9 mouse cellular contexts compared by ENCODE assay signal in the genomic region with DNA sequence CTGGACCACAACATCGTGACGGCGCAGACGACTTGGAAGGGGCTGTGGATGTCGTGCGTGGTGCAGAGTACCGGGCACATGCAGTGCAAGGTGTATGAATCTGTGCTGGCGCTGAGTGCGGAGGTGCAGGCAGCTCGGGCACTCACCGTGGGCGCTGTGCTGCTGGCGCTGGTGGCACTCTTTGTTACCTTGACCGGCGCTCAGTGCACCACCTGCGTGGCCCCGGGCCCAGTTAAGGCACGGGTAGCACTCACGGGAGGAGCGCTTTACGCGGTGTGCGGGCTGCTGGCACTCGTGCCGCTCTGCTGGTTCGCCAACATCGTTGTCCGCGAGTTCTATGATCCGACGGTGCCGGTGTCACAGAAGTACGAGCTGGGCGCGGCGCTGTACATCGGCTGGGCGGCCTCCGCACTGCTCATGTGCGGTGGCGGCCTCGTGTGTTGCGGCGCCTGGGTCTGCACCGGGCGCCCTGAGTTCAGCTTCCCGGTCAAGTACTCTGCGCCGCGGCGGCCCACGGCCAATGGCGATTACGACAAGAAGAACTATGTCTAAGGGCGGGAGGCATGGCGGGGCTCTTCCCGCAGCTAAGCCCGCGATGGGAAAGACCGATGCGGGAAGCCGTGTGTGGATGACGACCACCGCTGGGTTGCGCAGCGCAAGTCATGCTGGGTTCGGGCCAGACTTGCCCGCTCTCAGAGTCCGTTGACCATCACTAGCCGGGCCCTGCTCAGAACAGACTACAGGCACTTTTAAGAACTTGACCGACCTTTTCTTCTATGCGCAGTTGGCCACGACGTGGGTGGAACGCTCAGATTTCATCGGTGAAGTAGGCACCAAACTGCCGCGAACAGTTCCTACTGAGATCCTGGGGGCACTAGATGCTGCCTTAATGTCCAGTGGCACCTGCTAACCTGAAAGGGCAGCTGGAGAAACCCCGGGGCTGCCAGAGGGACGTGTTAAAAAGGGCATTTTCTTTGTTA. TPM values are rescaled to one million over a fixed set of nuclear protein-coding genes. Genes with fewer than 3 reads are reported as not detected.
DNase-seq lines count a peak whose midpoint lies in the region; ATAC-seq and TF ChIP-seq lines count a peak whose summit lies in the region.
"Had no signal": no experiment of that assay in that cellular context is flagged by ENCODE, and none has a peak within 500 bp of the region (broad histone marks: within the 10 kb centered on the region; RNA-seq: fewer than 3 reads in every experiment).

No protein-coding gene starts in this region.

- H3K9me3 ChIP-seq in heart, embryonic 15.5 days (replicated peaks) = no peaks in the 10 kb centered on the region
- no peaks in the 10 kb centered on the region for H3K9me3 ChIP-seq in limb, embryonic 15.5 days
- H3K9me3 ChIP-seq in neural tube, embryonic 13.5 days = no peaks in the 10 kb centered on the region

- peak overlapping the region; percentile 25; the same call in 1 of the 2 replicates for H3K27ac ChIP-seq in bone marrow, adult 2 months (ENCODE audit: control insufficient read depth, insufficient read depth, low read depth, low read length, poor library complexity)
- H3K27ac ChIP-seq in heart, embryonic 15.5 days = 0 out of 2 replicates have a peak overlapping the region, but pooled peaks have one; percentile 25
- no peak overlapping the region for H3K27ac ChIP-seq in limb, embryonic 15.5 days
- H3K27ac ChIP-seq in neural tube, embryonic 13.5 days (replicated peaks) = peak overlapping the region; percentile 25

- TF ChIP-seq CTCF in bone marrow, adult 2 months (IDR thresholded peaks at IDR 0.05; ENCODE audit: control insufficient read depth, insufficient read depth, low read length) = no peak

- ATAC-seq in heart, embryonic 15.5 days (replicated peaks; ENCODE audit: insufficient number of reproducible peaks, insufficient read depth, low FRiP score, low read depth) = 0 out of 2 replicates have a peak, but pooled peaks have one; percentile 16
- no peak for ATAC-seq in limb, embryonic 15.5 days (ENCODE audit: insufficient number of reproducible peaks, low FRiP score, low TSS enrichment, low read depth)
- ATAC-seq in neural tube, embryonic 13.5 days (ENCODE audit: low read depth) = peak; percentile 70

- no peak for TF ChIP-seq POLR2A in bone marrow, adult 2 months (IDR thresholded peaks at IDR 0.05; ENCODE audit: borderline replicate concordance, control insufficient read depth, low read depth, low read length)

- no peak overlapping the region for H3K4me3 ChIP-seq in bone marrow, adult 2 months (replicated peaks; ENCODE audit: control insufficient read depth, low read depth, low read length)
- peak overlapping the region; percentile 49 for H3K4me3 ChIP-seq in heart, embryonic 15.5 days
- H3K4me3 ChIP-seq in limb, embryonic 15.5 days = peak overlapping the region; percentile 43
- H3K4me3 ChIP-seq in neural tube, embryonic 13.5 days = peak overlapping the region; percentile 45

- peak overlapping the region; percentile 42 for H3K9ac ChIP-seq in heart, embryonic 15.5 days
- H3K9ac ChIP-seq in limb, embryonic 15.5 days = no peak overlapping the region
- H3K9ac ChIP-seq in neural tube, embryonic 13.5 days = peak overlapping the region; percentile 66

- peak; percentile 18 to 23 for DNase-seq in cerebellum, postnatal 14 days
- DNase-seq in cerebellum, adult 11 months = no peak
- DNase-seq in thymus, postnatal 36 days = no peak
- no peak for DNase-seq in spleen, adult 12 weeks (ENCODE audit: low spot score)

- peaks cover 47% of the 10 kb centered on the region for H3K27me3 ChIP-seq in heart, embryonic 15.5 days
- peaks cover 63% of the 10 kb centered on the region for H3K27me3 ChIP-seq in limb, embryonic 15.5 days
- peaks cover 51% of the 10 kb centered on the region for H3K27me3 ChIP-seq in neural tube, embryonic 13.5 days

- peak overlapping the region; percentile 76 for H3K4me2 ChIP-seq in heart, embryonic 15.5 days
- H3K4me2 ChIP-seq in limb, embryonic 15.5 days = peak overlapping the region; percentile 66
- H3K4me2 ChIP-seq in neural tube, embryonic 13.5 days = peak overlapping the region; percentile 65

- H3K4me1 ChIP-seq in bone marrow, adult 2 months (ENCODE audit: control insufficient read depth, insufficient read depth, low read length) = no peaks in the 10 kb centered on the region
- H3K4me1 ChIP-seq in heart, embryonic 15.5 days (replicated peaks) = peaks cover 18% of the 10 kb centered on the region
- H3K4me1 ChIP-seq in limb, embryonic 15.5 days = peaks cover 18% of the 10 kb centered on the region
- peaks cover 25% of the 10 kb centered on the region for H3K4me1 ChIP-seq in neural tube, embryonic 13.5 days (replicated peaks)

- WGBS in bone marrow, adult 2 months = 4% methylated on average over 80 of the region's 80 CpGs
- 2% methylated on average over 80 of the region's 80 CpGs for WGBS in heart, embryonic 15.5 days
- WGBS in limb, embryonic 15.5 days = 3% methylated on average over 80 of the region's 80 CpGs
- WGBS in neural tube, embryonic 13.5 days = 2% methylated on average over 80 of the region's 80 CpGs

- peaks cover 7% of the 10 kb centered on the region; the same call in 1 of the 2 replicates for H3K36me3 ChIP-seq in heart, embryonic 15.5 days
- peaks cover 13% of the 10 kb centered on the region for H3K36me3 ChIP-seq in limb, embryonic 15.5 days
- no peaks in the 10 kb centered on the region for H3K36me3 ChIP-seq in neural tube, embryonic 13.5 days

RNA-seq across cellular contexts. Expression of a gene that starts 0.7 kb away (rescaled TPM):
- polyA plus RNA-seq in bone marrow, adult 2 months (2011; ENCODE audit: insufficient read depth, insufficient read length, low replicate concordance, missing spikeins) = 6.9 and 10.4 TPM in 2 replicates
- 25.6 and 32.8 TPM in 2 replicates for polyA plus RNA-seq in heart, embryonic 15.5 days (2015; fragmentation: Nextera tagmentation; extraction: Ambion mirVana)
- polyA plus RNA-seq in limb, embryonic 15.5 days (2015; fragmentation: Nextera tagmentation; extraction: Ambion mirVana) = 32.3 and 38.0 TPM in 2 replicates
- polyA plus RNA-seq in neural tube, embryonic 13.5 days (2015; fragmentation: Nextera tagmentation; extraction: Ambion mirVana) = 91.1 and 97.1 TPM in 2 replicates

RNA-seq across cellular contexts. Expression of a gene that starts 34.2 kb away (rescaled TPM):
- 47.5 and 56.5 TPM in 2 replicates for polyA plus RNA-seq in bone marrow, adult 2 months (2011; ENCODE audit: insufficient read depth, insufficient read length, low replicate concordance, missing spikeins)
- polyA plus RNA-seq in heart, embryonic 15.5 days (2015; fragmentation: Nextera tagmentation; extraction: Ambion mirVana) = 62.2 and 69.6 TPM in 2 replicates
- polyA plus RNA-seq in limb, embryonic 15.5 days (2015; fragmentation: Nextera tagmentation; extraction: Ambion mirVana) = 95.2 and 96.8 TPM in 2 replicates
- 110 and 114 TPM in 2 replicates for polyA plus RNA-seq in neural tube, embryonic 13.5 days (2015; fragmentation: Nextera tagmentation; extraction: Ambion mirVana)

RNA-seq across cellular contexts. Expression of a gene that starts 34.4 kb away (rescaled TPM):
- 30.8 and 34.5 TPM in 2 replicates for polyA plus RNA-seq in bone marrow, adult 2 months (2011; ENCODE audit: insufficient read depth, insufficient read length, low replicate concordance, missing spikeins)
- polyA plus RNA-seq in heart, embryonic 15.5 days (2015; fragmentation: Nextera tagmentation; extraction: Ambion mirVana) = 27.9 and 37.6 TPM in 2 replicates
- polyA plus RNA-seq in limb, embryonic 15.5 days (2015; fragmentation: Nextera tagmentation; extraction: Ambion mirVana) = 32.8 and 39.9 TPM in 2 replicates
- polyA plus RNA-seq in neural tube, embryonic 13.5 days (2015; fragmentation: Nextera tagmentation; extraction: Ambion mirVana) = 9.6 and 11.0 TPM in 2 replicates

RNA-seq across cellular contexts. Expression of a gene that starts 59.0 kb away (rescaled TPM):
- polyA plus RNA-seq in bone marrow, adult 2 months (2011; ENCODE audit: insufficient read depth, insufficient read length, low replicate concordance, missing spikeins) = 16.0 and 24.6 TPM in 2 replicates
- polyA plus RNA-seq in heart, embryonic 15.5 days (2015; fragmentation: Nextera tagmentation; extraction: Ambion mirVana) = 32.0 and 36.3 TPM in 2 replicates
- 40.2 and 43.6 TPM in 2 replicates for polyA plus RNA-seq in limb, embryonic 15.5 days (2015; fragmentation: Nextera tagmentation; extraction: Ambion mirVana)
- 32.0 and 37.9 TPM in 2 replicates for polyA plus RNA-seq in neural tube, embryonic 13.5 days (2015; fragmentation: Nextera tagmentation; extraction: Ambion mirVana)

RNA-seq across cellular contexts. Expression of a gene that starts 59.0 kb away (rescaled TPM):
- polyA plus RNA-seq in bone marrow, adult 2 months (2011; ENCODE audit: insufficient read depth, insufficient read length, low replicate concordance, missing spikeins) = not detected in 2 replicates
- polyA plus RNA-seq in heart, embryonic 15.5 days (2015; fragmentation: Nextera tagmentation; extraction: Ambion mirVana) = not detected in 2 replicates
- polyA plus RNA-seq in limb, embryonic 15.5 days (2015; fragmentation: Nextera tagmentation; extraction: Ambion mirVana) = not detected in 2 replicates
- not detected in 2 replicates for polyA plus RNA-seq in neural tube, embryonic 13.5 days (2015; fragmentation: Nextera tagmentation; extraction: Ambion mirVana)
- polyA plus RNA-seq: C2C12 had no signal

Comparison
In these comparisons a context has a peak if more than half of its experiments do, and no peak if none do; other contexts are left out.
1. DNase-seq: peak in cerebellum, postnatal 14 days (2 of 2); none in cerebellum, adult 11 months (single experiment), thymus, postnatal 36 days (0 of 2) and spleen, adult 12 weeks (single experiment).
2. Peak in every context shown above with its lines, with median percentiles within 50 percentile points of each other: H3K4me2 ChIP-seq.